Mouse (Mus musculus): ENCODE measurements at regions not wholly inside any gene's neighbourhood (a gene's known extent, or its start where the extent isn't known, plus 50 kb on each side); places are given as distances from the start of the nearest gene placed in this dataset.

DNA sequence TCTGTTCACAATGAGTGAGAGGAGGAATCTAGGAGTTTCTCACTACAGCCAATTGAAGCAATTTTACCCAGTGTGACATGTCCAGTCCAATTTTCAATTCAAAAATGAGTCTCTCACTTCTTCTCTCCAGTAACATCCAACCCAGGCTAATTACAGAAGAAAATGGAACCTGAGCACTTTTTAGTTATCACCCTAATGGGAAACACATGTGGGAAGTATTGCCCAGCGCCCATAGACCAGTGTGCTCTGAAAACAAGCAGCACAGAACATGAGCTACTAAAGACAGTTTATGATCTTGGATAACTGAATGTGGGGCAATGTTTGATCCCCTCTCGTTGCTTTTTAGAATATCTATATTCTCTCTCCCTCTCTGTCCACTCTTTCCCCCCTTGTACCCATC, 70.5 kb upstream of the Efemp1 start:
- no peak for DNase-seq (ENCODE audit: low spot score)

DNA sequence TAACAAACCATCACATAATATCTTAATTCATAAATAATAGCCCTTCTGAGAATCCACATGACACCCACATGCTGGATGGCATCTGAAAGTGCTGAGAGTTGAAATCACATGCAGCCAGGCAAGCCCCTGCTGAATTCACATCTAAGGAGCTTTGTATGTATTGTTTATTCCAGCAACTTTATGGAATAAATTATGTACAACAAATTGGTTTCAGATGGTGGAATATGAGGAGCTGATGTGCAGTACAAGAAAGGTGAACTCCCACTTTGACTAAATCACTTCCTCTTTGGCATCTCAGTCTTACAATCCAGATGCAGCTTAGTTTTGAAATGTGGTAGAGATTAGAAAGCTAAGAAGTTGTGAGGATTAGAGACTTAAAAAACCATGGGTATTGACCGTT, 82.2 kb upstream of the Efemp1 start:
- DNase-seq (ENCODE audit: low spot score), result no peak

- no peak for DNase-seq (ENCODE audit: low spot score)
Observed at GRCm38 (mm10) chr11:28760751-28761150, 92.3 kb upstream of the Efemp1 start.

- peak; percentile 13 for DNase-seq (ENCODE audit: low spot score)
Observed at GRCm38 (mm10) chr11:28734941-28735597, 117.9 kb upstream of the Efemp1 start.

- no peak for DNase-seq (ENCODE audit: low spot score)
Observed at GRCm38 (mm10) chr11:28734581-28734931, 118.4 kb upstream of the Efemp1 start.

GRCm38 (mm10) chr11:28733877-28734580, 119.0 kb upstream of the Efemp1 start:
- DNase-seq (ENCODE audit: low spot score), result peak; percentile 4

DNA sequence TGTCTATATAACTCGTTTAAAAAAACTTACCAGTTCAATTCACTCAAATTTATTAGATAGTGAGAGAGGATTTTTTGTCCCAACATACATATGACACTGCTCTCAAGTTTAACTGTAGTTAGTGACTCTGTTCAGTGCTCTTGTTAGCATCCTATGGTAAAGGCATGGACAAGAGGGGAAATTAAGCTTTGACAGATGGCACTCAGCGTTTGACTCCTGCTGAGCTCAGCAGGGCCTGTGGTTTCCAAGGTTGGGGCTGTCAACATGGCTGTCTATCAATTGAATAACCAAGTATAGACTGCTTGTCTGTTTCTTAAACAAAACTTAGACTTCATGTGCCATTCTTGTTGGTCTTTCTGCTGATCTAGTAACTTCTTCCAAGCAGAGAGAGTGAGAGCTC, 122.9 kb upstream of the Efemp1 start:
- DNase-seq (ENCODE audit: low spot score), result no peak

DNA sequence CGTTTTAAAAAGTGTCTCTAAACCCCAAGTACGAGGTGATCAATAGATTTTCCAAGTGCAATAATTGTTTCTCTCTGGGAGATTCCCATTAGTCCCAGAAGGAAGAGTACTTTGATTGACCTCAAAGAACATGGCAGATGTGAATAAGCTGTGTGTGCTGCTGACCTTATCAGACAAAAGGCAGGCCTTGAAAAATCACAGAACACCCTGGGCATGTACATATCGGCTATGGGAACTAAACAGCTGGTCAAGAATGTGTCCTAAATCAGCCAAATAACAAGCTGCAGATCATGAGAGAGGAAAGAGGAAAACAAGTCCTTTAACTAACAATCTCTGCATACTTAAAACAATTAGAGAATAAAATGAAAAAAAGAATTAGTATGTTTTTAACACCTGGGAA, 125.4 kb upstream of the Ccdc85a start:
- DNase-seq (ENCODE audit: low spot score), result no peak

DNA sequence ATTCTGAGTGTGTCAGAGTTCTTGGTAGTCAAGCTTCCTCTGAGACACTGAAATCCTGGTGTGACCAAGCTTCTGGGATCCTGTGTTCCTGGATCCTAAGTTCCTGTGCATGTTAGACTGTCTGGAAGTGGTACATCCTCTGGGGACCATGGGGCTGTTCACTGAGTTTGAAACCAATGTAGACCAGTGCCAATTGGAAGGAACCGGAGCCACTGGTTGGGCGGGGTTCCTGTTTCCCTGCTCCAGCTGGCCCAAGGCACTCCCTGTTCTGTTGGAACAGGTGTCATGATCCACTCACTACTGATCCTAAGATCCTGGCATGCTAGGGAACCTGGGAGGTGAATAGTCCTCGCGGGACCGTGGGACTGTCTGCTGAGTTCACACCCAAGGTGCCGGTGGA, 124.3 kb upstream of the Ccdc85a start:
- no peak for DNase-seq (ENCODE audit: low spot score)

GRCm38 (mm10) chr11:28702384-28702783, 118.3 kb upstream of the Ccdc85a start:
- no peak for DNase-seq (ENCODE audit: low spot score)

- no peak for DNase-seq (ENCODE audit: low spot score)
Observed at GRCm38 (mm10) chr11:28701379-28701778, 117.3 kb upstream of the Ccdc85a start.

GRCm38 (mm10) chr11:28699766-28700165, 115.6 kb upstream of the Ccdc85a start:
- DNase-seq (ENCODE audit: low spot score), result no peak

GRCm38 (mm10) chr11:28697644-28698480, 113.7 kb upstream of the Ccdc85a start:
- no peak for DNase-seq (ENCODE audit: low spot score)

GRCm38 (mm10) chr11:28695031-28695430, 110.9 kb upstream of the Ccdc85a start:
- no peak for DNase-seq (ENCODE audit: low spot score)

DNA sequence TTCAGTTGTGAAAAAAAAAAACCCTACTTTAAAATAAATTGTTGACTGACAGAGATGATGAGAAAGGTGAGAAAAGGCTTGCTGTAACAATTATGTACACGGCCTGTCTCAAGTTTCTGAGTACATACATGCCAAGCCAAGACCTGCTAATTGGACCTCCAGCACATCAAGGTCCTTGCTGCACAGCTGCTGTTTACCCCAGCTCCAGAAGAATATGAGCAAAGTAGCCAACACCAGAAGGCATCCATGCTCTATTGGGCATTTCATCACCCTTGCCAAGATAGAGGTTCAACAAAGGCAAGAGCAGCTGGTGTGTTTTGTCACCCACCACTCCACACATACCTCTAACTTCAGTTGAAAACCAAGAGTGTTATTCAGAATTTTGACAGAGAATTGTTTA, 109.2 kb upstream of the Ccdc85a start:
- no peak for DNase-seq (ENCODE audit: low spot score)

- no peak for DNase-seq (ENCODE audit: low spot score)
Observed at GRCm38 (mm10) chr11:28692263-28693194, 108.4 kb upstream of the Ccdc85a start.

DNA sequence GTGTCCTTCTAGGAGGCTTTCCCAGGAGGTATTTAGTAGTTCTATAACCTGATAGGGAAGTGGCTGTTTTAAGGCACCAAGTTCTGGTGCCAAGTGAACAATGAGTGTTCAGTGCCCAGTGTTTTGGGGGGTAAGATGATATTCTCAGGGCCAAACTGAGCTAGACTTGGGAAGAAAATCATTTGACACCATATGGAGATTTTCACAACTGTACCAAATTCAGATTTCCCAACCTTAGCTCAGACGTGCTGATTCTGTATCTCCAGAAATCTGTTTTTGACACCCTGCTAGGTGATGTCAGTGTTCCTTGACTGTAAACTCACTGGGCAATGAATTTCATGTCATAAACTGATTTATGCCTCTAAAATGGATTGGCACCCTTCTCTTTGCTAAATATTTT, 104.3 kb upstream of the Ccdc85a start:
- DNase-seq (ENCODE audit: low spot score), result no peak

DNA sequence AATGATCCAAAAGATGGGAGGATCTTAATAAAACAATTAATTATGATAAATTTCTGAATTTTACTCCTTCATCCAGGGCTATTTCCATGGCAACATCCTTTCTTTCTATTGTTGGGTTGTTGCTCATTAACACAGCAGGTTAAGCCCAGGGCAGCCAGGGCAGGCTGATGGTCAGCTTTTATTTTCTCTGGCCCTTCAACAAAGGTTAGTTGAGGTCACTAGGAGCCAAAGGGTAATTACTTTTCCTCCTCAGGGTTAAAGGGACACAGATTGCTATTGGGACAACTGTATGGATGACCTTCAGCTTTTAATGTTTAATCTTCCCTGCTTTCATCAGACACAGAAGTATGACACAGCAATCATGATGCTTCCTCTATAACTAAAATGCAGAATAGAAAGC, 101.3 kb upstream of the Ccdc85a start:
- DNase-seq (ENCODE audit: low spot score), result no peak

- no peak for DNase-seq (ENCODE audit: low spot score)
Observed at GRCm38 (mm10) chr11:28681311-28681710, 97.2 kb upstream of the Ccdc85a start.

DNA sequence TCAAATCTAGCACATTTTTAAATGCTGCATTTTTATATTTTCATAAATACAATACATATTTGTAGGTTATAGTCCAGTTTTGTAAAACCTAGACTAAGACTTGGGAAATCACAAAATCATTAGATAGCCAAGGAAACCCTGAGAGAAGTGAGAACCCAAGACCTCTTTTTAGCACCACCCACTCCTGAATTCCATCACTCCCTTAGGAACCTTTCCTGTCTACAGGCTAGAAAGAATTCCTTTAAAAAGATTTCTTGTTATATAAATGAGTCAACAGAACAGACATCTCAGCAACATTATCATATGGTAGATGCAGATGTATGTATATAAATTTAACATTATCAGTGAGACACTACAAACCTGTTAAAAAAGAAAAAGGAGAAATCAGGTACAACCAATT, 86.6 kb upstream of the Ccdc85a start:
- no peak for DNase-seq (ENCODE audit: low spot score)

DNA sequence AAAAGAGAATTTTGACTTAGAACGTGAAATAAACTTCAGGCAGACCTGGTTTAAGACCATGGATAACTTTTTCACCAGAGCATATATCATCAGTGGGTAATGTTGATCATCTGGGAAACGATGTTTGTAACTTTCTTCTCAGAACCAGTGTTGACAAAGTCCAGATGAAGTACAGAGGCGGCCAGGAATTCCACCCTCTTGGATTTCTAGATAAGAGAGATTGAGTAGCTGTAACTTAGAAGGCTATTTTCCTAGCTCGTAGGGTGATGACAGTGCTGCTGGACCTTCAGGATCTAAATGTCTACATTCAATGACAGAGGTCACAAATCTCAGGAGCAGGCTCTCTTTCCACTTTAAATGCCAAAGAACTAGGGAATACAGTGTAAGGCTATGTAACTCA, 85.2 kb upstream of the Ccdc85a start:
- DNase-seq (ENCODE audit: low spot score), result no peak

DNA sequence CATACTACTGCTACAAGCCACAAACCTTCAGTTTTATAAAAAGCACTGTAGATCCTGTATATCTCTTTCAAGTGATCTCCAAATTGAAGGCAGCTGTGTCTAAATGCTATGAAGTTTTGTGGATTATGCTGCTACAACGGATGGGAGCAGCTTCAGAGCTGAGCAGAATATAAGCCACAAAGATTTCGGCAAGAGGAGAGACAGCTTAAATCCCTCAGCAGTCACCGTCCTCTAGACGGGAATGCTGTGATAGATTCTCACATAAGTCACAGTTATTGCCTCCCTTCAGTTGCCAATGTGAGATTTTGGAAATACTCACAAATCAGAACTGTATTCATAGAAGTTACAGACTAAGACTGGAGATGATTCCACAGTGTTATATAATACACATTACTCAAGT, 76.3 kb upstream of the Ccdc85a start:
- DNase-seq (ENCODE audit: low spot score), result no peak
